Mouse (Mus musculus): ENCODE measurements around the gene Dcaf5. TPM values are rescaled to one million over a fixed set of nuclear protein-coding genes. Genes with fewer than 3 reads are reported as not detected.

Dcaf5 gene
- total RNA-seq, 2 experiments from 2014 or later, result 33.0 to 35.4 TPM

DNA sequence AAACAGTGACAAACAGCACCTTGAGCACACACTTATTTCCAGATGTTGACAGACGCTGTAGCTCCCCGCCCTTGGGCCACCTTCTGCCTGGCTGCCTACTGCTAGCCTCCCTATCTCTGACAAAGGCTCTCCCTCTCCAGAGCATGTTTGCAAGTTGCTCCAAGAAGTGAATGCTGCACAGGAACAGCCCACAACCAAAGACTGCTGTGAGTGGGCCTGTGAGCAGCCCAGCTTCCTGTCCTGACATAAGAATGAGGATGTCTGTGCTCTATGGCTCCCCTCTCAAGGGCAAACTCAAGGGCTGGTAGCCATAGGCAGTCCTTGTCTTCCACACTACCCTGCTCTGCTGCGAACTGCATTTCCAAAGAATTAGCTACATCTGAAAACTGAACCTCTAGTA, 71.1 kb downstream of the Dcaf5 start:
- no peak for DNase-seq (ENCODE audit: low spot score)
- intact Hi-C loops (cut with DNase I), result loop anchor here (5.0 kb wide), 1 partner anchor 108 kb away; no protein-coding TSS in a partner anchor

DNA sequence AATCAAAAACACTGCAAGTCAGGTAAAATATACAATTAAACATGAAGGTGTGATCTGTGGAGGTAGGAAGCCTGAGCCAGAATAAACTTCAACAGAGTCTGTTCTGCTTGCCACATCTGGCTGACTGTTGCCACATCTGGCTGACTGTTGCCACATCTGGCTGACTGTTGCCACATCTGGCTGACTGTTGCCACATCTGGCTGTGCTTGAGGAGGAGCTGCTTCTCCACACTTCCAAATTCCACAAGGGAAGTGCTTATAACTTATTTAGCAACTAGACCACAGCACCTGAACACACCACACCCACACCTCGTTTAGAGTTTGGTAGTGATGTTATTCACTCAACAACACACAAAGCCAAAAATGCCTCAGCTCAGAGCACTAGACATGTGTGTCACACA, 74.7 kb downstream of the Dcaf5 start:
- intact Hi-C loops (cut with DNase I), result no loop called here
- no peak for DNase-seq (ENCODE audit: low spot score)

DNA sequence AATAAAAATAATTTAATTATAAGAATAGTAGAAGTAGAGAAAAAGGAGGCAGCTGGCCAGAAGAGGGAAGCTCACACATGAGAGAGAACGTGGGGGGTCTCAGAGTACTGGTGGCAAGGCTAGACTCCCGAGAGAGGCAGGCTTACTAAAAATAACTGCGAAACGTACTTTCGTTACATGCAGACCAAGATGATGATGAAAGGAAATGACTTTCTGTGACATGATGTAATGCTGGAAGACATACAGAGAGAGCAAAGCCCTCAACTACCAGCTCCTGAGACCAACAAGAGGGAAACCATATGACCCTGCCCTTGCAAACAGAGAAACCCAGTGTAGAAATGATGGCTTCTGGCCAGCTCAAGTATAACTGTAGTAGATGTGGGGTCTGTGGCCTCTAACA, 76.1 kb downstream of the Dcaf5 start:
- intact Hi-C loops (cut with DNase I), result no loop called here
- no peak for DNase-seq (ENCODE audit: low spot score)

DNA sequence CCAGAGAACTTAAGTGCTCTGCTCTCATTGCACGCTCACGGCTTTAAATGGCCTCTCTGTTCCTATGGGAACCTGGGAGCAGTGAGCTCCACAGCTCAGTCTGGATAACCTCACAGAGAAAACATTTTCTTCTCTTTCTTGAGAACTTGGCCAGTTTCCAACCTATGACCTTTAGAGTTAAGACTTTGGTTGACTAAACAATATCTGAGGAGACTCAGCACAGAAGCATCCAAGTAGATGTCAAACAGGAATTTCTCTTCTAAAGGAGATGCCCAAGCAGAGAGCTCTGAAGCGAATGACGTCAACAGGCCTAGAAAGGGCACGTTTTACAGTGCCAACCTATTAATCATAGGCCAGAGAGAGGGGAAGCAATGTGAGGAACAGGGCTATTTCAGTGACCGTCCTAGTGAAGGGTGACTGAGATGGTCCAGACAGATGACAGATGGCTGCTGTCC, 91.6 kb downstream of the Dcaf5 start:
- no peak for DNase-seq (ENCODE audit: low spot score)
- intact Hi-C loops (cut with DNase I), result no loop called here

DNA sequence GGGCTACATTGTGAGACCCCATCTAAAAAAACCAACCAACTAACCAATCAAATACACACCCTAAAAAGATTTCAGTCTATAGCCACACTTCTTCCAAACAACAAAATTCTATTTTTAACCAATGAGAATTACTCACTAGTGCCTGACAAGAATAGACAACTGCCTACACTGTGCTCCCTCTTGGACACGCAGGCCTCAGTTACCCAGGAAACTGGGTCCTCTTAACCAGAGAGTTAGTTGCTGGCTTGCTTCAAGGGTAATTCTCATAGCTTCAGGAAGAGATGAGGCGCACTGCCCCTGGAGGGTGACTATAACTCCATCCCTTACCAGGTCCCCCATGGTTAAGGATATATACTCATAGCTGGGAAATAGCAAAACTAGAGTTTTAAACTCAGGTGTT, 95.5 kb downstream of the Dcaf5 start:
- no peak for DNase-seq (ENCODE audit: low spot score)
- intact Hi-C loops (cut with DNase I), result no loop called here

DNA sequence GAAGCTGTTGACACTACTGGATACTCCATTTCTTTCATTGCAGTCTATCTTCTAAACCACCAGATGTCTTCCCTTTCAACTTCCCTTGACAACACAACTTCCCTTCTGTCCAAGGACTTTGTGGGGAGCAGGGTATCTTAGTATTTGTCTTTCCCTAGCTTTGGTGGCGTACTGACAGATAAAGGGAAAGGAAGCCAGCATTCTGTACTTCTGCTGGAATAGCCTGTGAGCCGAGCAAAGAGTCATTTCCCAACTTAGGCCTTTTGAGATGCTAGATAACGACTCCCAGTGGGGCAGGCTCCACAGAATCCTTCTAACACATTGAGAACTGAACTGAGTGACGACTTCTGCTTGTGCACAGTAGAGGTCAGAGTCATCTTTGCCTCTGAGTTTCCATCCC, 102.2 kb downstream of the Dcaf5 start:
- intact Hi-C loops (cut with DNase I), result no loop called here

DNA sequence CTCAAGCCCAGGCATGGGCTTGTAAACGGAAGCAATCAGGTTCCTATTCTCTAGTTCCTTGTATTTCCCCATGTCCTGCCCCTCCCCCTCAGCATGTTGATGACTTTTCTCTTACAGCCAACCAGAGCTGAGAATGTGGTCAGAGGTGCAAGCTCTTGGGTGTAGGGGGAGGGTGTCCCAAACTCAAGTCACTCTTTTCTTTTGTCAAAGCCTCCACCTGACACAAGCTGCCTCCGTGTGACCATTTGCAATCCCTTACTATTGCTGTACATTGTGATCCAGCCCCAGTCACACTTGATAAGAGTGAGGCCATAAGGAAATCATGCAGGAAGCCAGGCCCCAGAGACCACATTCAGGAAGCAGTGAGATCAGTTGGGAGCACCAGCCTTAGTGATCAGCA, 104.8 kb downstream of the Dcaf5 start:
- no peak for DNase-seq (ENCODE audit: low spot score)
- intact Hi-C loops (cut with DNase I), result no loop called here

More for the DNA sequence above, 102.2 kb downstream of the Dcaf5 start:
- no peak for DNase-seq (ENCODE audit: low spot score)

DNA sequence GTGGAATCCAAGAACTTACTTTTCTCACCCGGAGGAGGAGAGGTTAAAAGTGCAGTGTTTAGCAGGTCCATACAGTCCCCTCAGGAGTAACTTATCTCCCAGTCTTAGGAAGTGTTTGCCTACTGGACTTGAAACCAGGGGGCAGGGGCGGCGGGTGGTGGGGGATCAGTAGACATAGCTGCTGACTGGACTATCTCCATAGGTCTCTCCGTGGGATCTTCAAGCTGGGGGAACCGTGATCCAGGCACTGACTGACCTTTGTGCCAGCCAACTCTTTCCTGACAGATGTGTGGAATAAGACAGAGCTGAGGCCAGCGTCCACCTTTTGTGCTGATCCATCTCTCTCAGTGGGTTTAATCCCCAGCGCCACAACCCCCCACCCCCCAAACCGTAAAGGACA, 105.6 kb downstream of the Dcaf5 start:
- DNase-seq (ENCODE audit: low spot score), result no peak
- intact Hi-C loops (cut with DNase I), result no loop called here

DNA sequence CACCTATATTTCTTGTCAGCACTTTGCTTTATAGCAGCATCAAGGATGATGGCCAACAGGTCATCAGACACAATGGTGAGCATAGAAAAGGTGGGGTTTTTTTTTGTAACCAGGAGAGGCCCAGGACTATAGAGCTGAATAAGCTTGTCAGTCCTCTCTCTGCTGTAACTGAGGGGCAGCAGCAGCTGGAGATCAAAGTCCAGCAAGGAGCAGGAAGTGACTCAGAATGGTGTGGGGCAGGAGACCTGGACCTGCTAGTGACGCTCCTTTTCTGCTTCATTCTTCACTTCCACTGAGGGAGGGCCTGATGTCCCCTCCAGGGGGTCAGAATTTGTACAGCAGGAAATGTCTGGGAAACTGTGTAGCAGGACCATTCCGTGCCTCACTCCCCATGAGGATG, 106.8 kb downstream of the Dcaf5 start:
- DNase-seq (ENCODE audit: low spot score), result no peak
- intact Hi-C loops (cut with DNase I), result no loop called here

DNA sequence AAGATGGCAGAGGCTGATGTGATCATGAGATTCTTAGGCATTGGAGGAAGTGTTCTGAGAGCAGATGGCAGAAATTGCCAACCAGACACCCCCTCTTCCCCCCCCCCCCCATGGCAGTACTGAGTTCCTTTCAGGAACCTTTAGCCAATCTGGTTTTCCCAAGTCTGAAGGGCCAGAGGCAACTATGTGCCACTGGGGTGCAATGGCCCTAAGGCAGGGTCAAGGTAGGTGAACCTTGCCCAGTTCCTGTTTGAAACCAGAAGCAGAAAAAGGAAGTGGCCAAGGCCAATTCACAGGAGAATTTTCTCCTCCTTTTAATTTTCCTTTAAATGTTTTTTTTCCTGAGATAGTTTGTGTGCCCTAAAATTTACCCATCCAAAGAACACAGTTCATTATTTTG, 110.4 kb downstream of the Dcaf5 start:
- intact Hi-C loops (cut with DNase I), result no loop called here
- no peak for DNase-seq (ENCODE audit: low spot score)

DNA sequence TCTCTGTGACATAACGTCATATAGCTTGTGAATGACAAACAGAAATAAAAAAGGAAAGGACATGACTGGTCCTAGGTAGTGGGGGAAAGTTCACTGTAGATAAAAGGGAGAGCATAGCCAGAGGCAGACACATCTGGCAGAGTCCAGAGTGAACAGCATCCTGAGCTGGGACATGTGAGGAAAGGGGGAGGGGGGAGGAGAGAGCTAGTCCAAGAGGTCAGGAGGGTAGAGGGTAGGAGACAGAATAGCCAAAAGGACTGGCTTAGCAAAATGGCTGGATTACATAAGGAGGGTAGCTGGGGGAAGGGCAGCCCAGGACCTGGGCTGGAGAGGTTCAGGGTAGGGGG, 111.6 kb downstream of the Dcaf5 start:
- intact Hi-C loops (cut with DNase I), result loop anchor here (5.0 kb wide), 1 partner anchor 77 kb away; no protein-coding TSS in a partner anchor
- DNase-seq (ENCODE audit: low spot score), result no peak

DNA sequence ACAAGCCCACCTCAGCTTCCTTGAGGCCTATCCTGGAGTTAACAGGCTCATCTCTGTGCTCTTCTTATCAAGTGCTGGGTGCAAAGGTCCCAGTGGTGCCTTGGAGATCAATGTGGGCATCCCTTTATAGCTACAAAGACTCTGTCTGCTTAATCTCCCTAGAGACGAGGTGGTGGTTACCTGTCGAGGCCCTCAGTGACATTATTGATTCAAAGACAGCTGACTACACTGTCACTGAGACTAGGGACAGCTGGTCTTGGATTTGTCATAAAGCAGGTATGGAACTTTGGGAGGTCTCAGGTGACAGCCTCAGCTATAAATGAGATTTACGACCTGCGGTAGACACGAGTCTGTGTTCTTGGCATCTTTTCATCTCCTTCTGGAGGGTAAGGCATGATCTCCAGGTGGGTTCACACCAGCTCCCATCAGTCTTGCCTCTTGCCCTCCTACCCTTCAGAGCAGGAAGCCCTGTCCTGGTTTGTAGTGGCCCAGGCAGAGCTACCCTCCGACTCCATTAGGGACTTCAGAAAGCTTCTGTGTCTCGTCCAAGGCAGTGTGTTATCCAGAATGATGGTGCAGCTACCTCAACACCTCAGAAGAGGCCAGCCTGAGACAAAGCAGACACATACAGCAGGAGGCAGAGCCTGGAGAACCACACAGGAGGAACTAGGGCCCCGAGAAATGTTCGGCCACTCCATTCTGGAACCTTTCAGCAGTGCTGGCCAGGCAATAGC, 112.2 kb downstream of the Dcaf5 start:
- DNase-seq (ENCODE audit: low spot score), result no peak
- intact Hi-C loops (cut with DNase I), result loop anchor here (5.0 kb wide), 1 partner anchor 77 kb away; no protein-coding TSS in a partner anchor

DNA sequence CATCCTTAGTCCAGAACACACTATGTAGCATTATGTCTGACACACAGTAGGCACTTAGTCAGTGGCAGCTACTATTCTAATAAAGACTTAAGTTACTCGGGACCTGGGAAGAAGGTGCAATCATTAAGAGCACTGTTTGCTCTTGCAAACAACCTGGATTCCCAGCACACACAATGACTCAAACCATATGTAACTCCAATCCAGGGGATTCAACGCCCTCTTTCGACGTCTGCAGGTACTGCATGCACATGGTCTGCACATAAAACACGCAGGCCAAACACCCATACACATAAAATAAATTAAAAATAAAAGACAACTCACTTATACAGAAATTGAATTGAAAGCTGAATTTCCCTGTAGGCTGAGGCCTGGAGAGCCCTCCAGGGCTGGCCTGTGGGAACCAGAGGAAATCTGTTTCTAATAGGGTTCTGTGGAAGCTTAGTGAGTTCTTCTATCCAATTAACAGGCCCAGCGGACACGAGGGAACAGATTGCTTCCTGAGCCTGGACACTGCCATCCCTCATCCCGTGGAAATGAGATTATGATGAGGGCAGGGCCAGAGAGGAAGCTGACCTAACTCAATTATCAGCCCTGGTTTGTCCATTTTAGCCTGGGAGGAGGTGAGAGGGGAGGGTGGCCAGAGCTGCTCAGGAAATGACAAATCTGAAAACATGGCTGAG, 112.9 kb downstream of the Dcaf5 start:
- peak; percentile 37 for DNase-seq (ENCODE audit: low spot score)
- intact Hi-C loops (cut with DNase I), result loop anchor here (5.0 kb wide), 1 partner anchor 76 kb away; no protein-coding TSS in a partner anchor

DNA sequence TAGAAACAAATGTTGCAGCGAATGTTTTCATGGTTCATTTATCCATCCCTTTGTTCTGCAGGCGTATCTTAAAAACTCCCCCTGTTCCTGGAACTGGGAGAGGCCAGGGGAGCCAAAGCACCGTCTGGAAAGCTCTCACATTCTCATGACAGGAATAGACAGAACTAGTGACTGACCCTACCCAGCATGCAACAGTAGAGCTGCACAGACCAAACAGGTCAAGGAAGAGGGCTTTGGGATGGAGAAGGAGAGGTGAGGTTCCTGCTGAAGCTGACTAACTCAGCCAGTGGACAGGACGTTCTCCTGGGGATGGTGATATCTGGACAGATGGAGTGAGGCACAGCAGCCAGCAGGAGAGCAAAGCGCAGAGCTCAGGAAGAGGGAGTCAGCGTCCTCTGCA, 113.9 kb downstream of the Dcaf5 start:
- intact Hi-C loops (cut with DNase I), result loop anchor here (5.0 kb wide), 1 partner anchor 75 kb away; no protein-coding TSS in a partner anchor

DNA sequence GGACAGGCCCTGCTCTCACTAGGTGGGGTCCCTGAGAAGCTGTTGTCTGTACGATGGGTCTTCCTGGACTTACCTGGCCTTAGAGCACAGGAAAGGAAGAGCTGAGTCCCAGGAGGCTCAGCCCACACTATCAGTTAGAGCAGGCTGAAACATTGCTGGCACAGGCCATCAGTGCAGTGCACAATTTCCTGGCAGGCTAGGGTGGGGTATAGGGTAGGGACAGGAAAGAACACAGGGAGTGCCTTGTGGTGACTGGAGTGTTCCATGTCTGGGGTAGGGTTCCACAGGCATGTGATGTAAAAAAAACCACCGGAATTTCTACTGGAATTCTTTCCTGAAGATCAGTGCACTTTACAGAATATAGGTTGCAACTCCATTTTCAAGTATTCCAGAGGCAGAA, 117.3 kb downstream of the Dcaf5 start:
- intact Hi-C loops (cut with DNase I), result no loop called here
- peak; percentile 48 for DNase-seq (ENCODE audit: low spot score)

More for the DNA sequence above, 113.9 kb downstream of the Dcaf5 start:
- DNase-seq (ENCODE audit: low spot score), result no peak

DNA sequence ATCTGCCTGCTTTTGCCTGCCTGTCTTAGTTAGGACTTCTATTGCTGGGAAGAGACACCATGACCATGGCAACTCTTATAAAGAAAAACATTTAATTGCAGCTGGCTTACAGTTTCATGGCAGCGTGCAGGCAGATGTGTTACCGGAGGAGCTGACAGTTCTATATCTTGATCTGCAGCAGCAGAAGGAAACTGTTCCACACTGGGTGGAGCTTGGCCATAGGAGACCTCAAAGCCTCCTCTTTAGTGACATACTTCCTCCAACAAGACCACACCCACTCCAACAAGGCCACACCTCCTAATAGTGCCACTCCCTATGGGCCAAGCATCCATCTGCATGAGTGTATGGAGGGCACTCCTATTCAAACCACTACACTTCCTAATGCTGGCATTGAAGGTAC, 121.1 kb downstream of the Dcaf5 start:
- DNase-seq (ENCODE audit: low spot score), result no peak
- intact Hi-C loops (cut with DNase I), result no loop called here

DNA sequence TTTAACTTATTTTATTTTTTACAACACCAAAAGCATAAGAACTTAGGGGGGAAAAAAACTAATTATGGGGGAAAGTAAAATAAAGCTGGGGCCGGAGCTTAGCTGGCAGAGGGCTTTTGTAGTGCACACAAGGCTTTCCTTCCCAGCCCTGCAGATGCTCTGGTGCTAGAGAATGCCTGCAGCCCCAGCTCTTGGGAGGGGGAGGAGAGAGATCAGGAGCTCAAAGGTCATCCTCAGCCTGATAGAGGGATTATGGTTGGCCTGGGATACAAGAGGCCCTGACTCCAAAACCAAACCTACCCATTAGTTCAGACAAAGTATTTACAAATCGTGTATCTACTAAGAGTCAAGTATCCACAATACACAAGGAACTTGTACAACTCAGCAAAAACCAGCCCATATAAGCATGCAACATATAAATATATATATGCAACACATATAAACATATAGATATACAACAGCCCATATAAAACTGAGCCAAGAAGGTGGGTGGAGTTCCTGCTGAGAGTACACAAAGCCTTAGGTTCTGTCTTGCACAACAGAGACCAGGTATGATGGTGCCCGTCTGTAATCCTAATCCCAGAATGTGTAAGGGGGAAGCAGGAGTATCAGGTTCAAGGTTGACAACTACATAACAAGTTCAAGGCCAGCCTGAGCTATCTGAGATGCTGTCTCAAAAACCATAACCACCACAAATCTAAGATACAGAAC, 124.3 kb downstream of the Dcaf5 start:
- intact Hi-C loops (cut with DNase I), result loop anchor here (5.0 kb wide), 1 partner anchor 45 kb away; no protein-coding TSS in a partner anchor
- no peak for DNase-seq (ENCODE audit: low spot score)

DNA sequence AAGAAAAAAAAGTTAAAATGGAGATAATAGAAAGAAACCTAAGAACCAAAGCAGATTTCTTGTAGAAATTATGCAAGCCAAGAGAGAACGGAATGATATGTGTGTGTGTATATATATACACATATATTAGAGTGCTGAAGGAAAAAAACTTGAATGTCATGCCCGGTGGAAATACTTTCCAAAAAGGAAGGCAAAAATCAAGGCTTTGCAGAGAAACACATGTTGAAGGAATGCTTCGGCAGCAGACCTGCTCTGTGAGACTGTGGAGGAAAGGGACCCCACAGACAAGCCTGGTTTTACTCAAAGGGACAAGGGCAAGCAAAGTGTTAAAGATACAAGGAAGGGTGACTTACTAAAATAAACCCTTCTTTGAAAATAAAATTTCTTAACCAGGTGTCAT, 128.8 kb downstream of the Dcaf5 start:
- DNase-seq (ENCODE audit: low spot score), result no peak
- intact Hi-C loops (cut with DNase I), result no loop called here

DNA sequence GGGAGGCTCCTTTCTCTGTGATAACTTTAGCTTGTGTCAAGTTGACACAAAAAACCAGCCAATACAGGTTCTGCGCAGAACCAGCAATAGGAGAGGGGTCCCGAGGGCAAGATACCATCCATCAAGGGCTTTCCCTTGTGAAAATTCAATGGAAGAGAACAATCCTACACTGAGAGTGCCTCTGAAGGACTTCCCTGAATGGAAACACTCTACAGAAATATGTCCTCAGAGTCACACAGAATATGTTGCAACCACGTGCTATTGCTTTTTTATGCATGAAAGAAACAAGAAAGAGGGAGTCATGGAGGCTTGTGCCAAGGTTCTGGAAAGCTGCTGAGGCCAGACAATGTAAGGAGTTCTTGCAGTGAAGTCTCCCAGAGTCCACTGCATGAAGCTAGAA, 131.9 kb downstream of the Dcaf5 start:
- intact Hi-C loops (cut with DNase I), result no loop called here
- no peak for DNase-seq (ENCODE audit: low spot score)

DNA sequence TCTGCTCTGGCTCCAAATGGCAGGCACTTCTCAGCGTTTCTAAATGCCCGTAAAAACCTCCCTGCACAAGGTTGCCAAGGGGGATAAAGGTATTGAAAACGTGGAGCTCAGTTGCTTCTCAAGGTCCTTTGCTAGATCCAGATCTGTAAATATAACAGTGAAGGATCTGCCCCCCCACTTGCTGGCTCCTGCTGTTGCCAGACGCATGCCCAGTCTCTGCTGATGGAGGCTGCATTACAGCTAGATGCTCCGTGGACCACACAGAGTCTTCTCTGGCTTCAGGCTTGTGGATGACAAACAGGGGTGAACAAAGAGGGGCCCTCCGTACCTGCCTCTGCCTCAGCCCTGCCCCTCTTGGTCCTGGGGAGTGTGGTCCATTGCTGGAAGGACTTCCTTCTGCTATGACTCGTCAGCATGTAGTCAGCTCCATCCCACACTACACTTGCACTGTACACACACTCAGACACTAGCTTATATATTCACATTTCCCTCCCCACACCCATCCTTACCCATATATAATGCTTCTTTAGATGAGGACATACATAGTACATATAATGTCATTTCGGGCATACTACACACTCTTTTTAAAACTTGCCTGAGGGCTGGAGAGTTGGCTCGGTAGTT, 135.5 kb downstream of the Dcaf5 start:
- DNase-seq (ENCODE audit: low spot score), result no peak
- intact Hi-C loops (cut with DNase I), result no loop called here

Measured in heart, postnatal 25 days (tissue).